In genomic region chr11:96270996-96271540, GRCm38 (mm10) we compare ENCODE assay signal across 9 mouse cellular contexts. TPM values are rescaled to one million over a fixed set of nuclear protein-coding genes. Genes with fewer than 3 reads are reported as not detected.
A peak's percentile ranks its signal among the peaks of the same experiment; 100 is the strongest.
DNase-seq lines count a peak whose midpoint lies in the region; ATAC-seq and TF ChIP-seq lines count a peak whose summit lies in the region.
"Had no signal": no experiment of that assay in that cellular context is flagged by ENCODE, and none has a peak within 500 bp of the region (broad histone marks: within the 10 kb centered on the region; RNA-seq: fewer than 3 reads in every experiment).

TSS of gene Hoxb9 (plus strand) at chr11:96271457.

- intact Hi-C loops in gastrocnemius, postnatal 14 days (cut with DNase I; ENCODE audit: low total_unique reads) = loop anchor here (10.0 kb wide), 1 partner anchor 284 kb away; no protein-coding TSS in a partner anchor

- no peaks in the 10 kb centered on the region for H3K9me3 ChIP-seq in heart, postnatal 0 days (replicated peaks; ENCODE audit: control insufficient read depth, low read length)
- H3K9me3 ChIP-seq in kidney, embryonic 14.5 days (ENCODE audit: control insufficient read depth, low read length) = no peaks in the 10 kb centered on the region
- no peaks in the 10 kb centered on the region for H3K9me3 ChIP-seq in stomach, embryonic 14.5 days (ENCODE audit: control insufficient read depth, low read depth, low read length)
- H3K9me3 ChIP-seq: midbrain, embryonic 12.5 days had no signal

- under 1% methylated on average over 40 of the region's 40 CpGs for WGBS in heart, postnatal 0 days
- WGBS in kidney, embryonic 14.5 days = under 1% methylated on average over 28 of the region's 40 CpGs
- WGBS in stomach, embryonic 14.5 days = under 1% methylated on average over 40 of the region's 40 CpGs

- H3K36me3 ChIP-seq in heart, postnatal 0 days (replicated peaks; ENCODE audit: control insufficient read depth, insufficient read depth, low read length) = no peaks in the 10 kb centered on the region
- peaks cover 16% of the 10 kb centered on the region; the same call in 1 of the 2 replicates for H3K36me3 ChIP-seq in kidney, embryonic 14.5 days (ENCODE audit: control insufficient read depth, insufficient read depth, low read length)
- no peaks in the 10 kb centered on the region for H3K36me3 ChIP-seq in stomach, embryonic 14.5 days (ENCODE audit: control insufficient read depth, insufficient read depth, low read length)
- H3K36me3 ChIP-seq: midbrain, embryonic 12.5 days had no signal

- H3K27me3 ChIP-seq in heart, postnatal 0 days (ENCODE audit: control insufficient read depth, insufficient read depth, low read length) = peaks cover 100% of the 10 kb centered on the region
- peaks cover 4% of the 10 kb centered on the region; the same call in 1 of the 2 replicates for H3K27me3 ChIP-seq in kidney, embryonic 14.5 days (ENCODE audit: control insufficient read depth, insufficient read depth, low read length)
- peaks cover 86% of the 10 kb centered on the region for H3K27me3 ChIP-seq in stomach, embryonic 14.5 days (ENCODE audit: control insufficient read depth, insufficient read depth, low read length)

- ATAC-seq in heart, postnatal 0 days (ENCODE audit: insufficient read depth, low read depth) = no peak
- peak; percentile 68 for ATAC-seq in kidney, embryonic 14.5 days (ENCODE audit: low FRiP score, low TSS enrichment)
- no peak for ATAC-seq in stomach, embryonic 14.5 days (ENCODE audit: insufficient number of reproducible peaks, insufficient read depth, low FRiP score, low read depth)

- H3K27ac ChIP-seq in heart, postnatal 0 days (ENCODE audit: low read depth) = no peak within 1 kb of the TSS
- peak within 1 kb of the TSS; percentile 95 for H3K27ac ChIP-seq in kidney, embryonic 14.5 days (ENCODE audit: low read depth, low read length)
- no peak within 1 kb of the TSS for H3K27ac ChIP-seq in stomach, embryonic 14.5 days (ENCODE audit: low read length)
- H3K27ac ChIP-seq: midbrain, embryonic 12.5 days had no signal

- DNase-seq in heart, postnatal 0 days (ENCODE audit: low spot score) = no peak
- no peak for DNase-seq in heart, adult 8-10 months (ENCODE audit: low spot score)
- peak in 1 of 2 experiments; percentile 76 for DNase-seq in adrenal gland, postnatal 4 days (ENCODE audit: low spot score in 2 of 2)
- DNase-seq in gastrocnemius, postnatal 14 days = no peak
- no peak for DNase-seq in urinary bladder, postnatal 36 days (ENCODE audit: low spot score in 2 of 2)
- DNase-seq in layer of hippocampus, postnatal 10 days (ENCODE audit: low spot score in 2 of 2) = no peak

- no peak within 1 kb of the TSS for H3K9ac ChIP-seq in heart, postnatal 0 days (replicated peaks; ENCODE audit: low read depth, low read length)
- peak within 1 kb of the TSS; percentile 93 for H3K9ac ChIP-seq in kidney, embryonic 14.5 days (ENCODE audit: low read depth, low read length)
- no peak within 1 kb of the TSS; the same call in 1 of the 2 replicates for H3K9ac ChIP-seq in stomach, embryonic 14.5 days (replicated peaks; ENCODE audit: low read depth, low read length)
- H3K9ac ChIP-seq: midbrain, embryonic 12.5 days had no signal

- TF ChIP-seq EP300 in heart, postnatal 0 days (IDR thresholded peaks at IDR 0.05; ENCODE audit: low read depth) = no peak

- peak within 1 kb of the TSS; percentile 45 for H3K4me2 ChIP-seq in heart, postnatal 0 days (ENCODE audit: low read depth, low read length)
- H3K4me2 ChIP-seq in kidney, embryonic 14.5 days (replicated peaks; ENCODE audit: low read depth, low read length) = peak within 1 kb of the TSS; percentile 84
- H3K4me2 ChIP-seq in stomach, embryonic 14.5 days (replicated peaks; ENCODE audit: low read depth, low read length) = peak within 1 kb of the TSS; percentile 35
- H3K4me2 ChIP-seq: midbrain, embryonic 12.5 days had no signal

- H3K4me3 ChIP-seq in heart, postnatal 0 days (ENCODE audit: low read depth, low read length) = peak within 1 kb of the TSS; percentile 33
- H3K4me3 ChIP-seq in kidney, embryonic 14.5 days (ENCODE audit: low read length) = peak within 1 kb of the TSS; percentile 65
- peak within 1 kb of the TSS; percentile 24 for H3K4me3 ChIP-seq in stomach, embryonic 14.5 days (ENCODE audit: low read depth, low read length)
- H3K4me3 ChIP-seq: midbrain, embryonic 12.5 days had no signal

- TF ChIP-seq CTCF in heart, postnatal 0 days (IDR thresholded peaks at IDR 0.05; ENCODE audit: low read depth) = no peak

- no peaks in the 10 kb centered on the region for H3K4me1 ChIP-seq in heart, postnatal 0 days (ENCODE audit: control insufficient read depth, insufficient read depth)
- H3K4me1 ChIP-seq in kidney, embryonic 14.5 days (ENCODE audit: control insufficient read depth, insufficient read depth, low read length) = peaks cover 42% of the 10 kb centered on the region
- peaks cover 17% of the 10 kb centered on the region for H3K4me1 ChIP-seq in stomach, embryonic 14.5 days (ENCODE audit: control insufficient read depth, insufficient read depth, low read length)

RNA-seq across cellular contexts. Expression of gene Hoxb9, which starts in this region (rescaled TPM):
- total RNA-seq in heart, postnatal 0 days (2014; rRNA removed; ENCODE audit: low replicate concordance) = not detected in 2 replicates
- polyA plus RNA-seq in heart, postnatal 0 days (2015; fragmentation: Nextera tagmentation; extraction: Ambion mirVana) = not detected in 2 replicates
- total RNA-seq in heart, adult 8-10 months (2022) = not detected
- total RNA-seq in adrenal gland, postnatal 4 days (2021) = 10 to 100 TPM; 86.0 to 93.6 TPM
- polyA plus RNA-seq in kidney, embryonic 14.5 days (2014; fragmentation: Nextera tagmentation; extraction: Ambion mirVana) = 30.0 and 41.4 TPM in 2 replicates
- 0.25 TPM in 2 replicates for polyA plus RNA-seq in stomach, embryonic 14.5 days (2014; fragmentation: Nextera tagmentation; extraction: Ambion mirVana)
- total RNA-seq in gastrocnemius, postnatal 14 days (2021) = under 1 TPM; 0.49 to 0.59 TPM
- not detected for total RNA-seq in layer of hippocampus, postnatal 10 days (2021)
- polyA plus RNA-seq: midbrain, embryonic 12.5 days had no signal

Comparison
In these comparisons a context has a peak if more than half of its experiments do, and no peak if none do; other contexts are left out.
1. RNA of gene Hoxb9 (total RNA-seq): 86.0 to 93.6 TPM in adrenal gland, postnatal 4 days; 0.49 to 0.59 TPM in gastrocnemius, postnatal 14 days, not detected in heart, postnatal 0 days, not detected in heart, adult 8-10 months and not detected in layer of hippocampus, postnatal 10 days; every median in the first group is over 10 times any median in the second.
2. RNA of gene Hoxb9 (polyA plus RNA-seq): 30.0 to 41.4 TPM in kidney, embryonic 14.5 days; 0.25 TPM in stomach, embryonic 14.5 days and not detected in heart, postnatal 0 days; every median in the first group is over 10 times any median in the second.
3. Peak in every context shown above with its lines, with median percentiles within 50 percentile points of each other: H3K4me2 ChIP-seq and H3K4me3 ChIP-seq.